Mouse (Mus musculus) layer of hippocampus, adult 8-10 months (tissue): ENCODE data around the gene Lrrc55. TPM values are rescaled to one million over a fixed set of nuclear protein-coding genes. Genes with fewer than 3 reads are reported as not detected.

Experiments
- DNase-seq, 2 experiments: peaks; one replicate each; pipeline ENCODE4 v3.0.0; 2022; ENCODE audit warnings: low spot score in 2 of 2
- total RNA-seq, 4 experiments: library from RNA; stranded (reverse); gene quantifications; 2 replicates each; pipeline ENCODE4 v1.2.4; 2022

Lrrc55 gene
- total RNA-seq, 4 experiments from 2014 or later: 15.3 to 19.1 (median 16.6) TPM

DNA sequence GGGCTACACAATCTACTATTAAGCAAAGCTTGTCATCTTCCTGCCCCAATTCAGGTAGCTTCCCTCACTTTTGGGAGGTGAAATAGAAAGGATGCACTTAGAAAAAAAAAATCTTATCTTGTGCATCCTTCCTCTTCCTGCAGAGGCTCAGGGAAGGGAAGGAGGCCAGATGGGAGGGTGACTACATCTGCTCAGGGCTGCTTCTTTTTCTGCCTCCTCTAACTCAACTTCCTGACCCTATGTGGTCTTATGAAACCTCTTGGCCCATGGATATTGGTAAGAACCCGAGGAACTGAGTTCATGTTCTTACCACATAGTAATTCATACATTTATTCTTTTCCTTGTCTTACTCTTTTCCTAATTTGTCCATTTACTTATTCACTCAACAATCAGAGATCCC lies 61.9 kb downstream of the Lrrc55 start:
- no peak for DNase-seq

DNA sequence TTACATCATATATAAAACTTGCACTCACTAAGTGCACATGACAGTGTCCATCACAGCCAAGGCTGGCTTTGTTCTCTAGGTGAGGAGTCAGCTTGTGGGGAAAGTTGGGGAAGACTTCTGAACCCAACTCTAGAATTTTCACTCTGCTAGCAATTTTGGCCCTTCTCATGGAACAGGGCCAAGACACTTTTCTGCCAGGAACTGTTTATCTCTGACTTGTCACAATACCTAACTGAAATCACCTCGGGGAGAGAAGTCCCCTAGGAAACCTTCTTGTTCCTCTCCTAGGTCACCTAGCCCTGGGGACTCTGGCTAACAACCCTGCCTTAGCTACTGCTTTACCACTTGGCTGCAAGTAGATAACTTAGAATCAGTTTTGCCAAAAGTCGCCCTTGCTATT lies 64.8 kb downstream of the Lrrc55 start:
- no peak for DNase-seq

DNA sequence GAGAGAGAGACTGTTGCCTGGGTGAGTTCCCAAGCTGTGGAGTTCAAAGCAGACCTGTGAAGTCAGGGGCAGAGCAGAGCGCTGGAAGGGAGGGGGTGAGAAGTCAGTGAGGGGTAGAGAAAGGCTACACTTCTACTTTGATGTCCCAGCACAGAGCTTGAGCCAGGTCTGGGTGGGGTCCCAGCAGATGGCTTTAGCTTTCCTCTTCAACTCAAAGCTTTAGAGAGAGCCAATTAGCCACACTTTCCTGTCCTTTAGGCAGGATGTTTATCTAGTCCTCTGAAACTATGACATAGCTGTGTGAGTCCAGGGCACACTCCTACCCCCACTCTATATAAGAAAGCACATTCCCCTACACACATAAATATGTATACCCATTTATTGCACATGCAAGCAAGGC lies 65.3 kb downstream of the Lrrc55 start:
- no peak for DNase-seq

GRCm38 (mm10) chr2:85131226-85131625 lies 65.8 kb downstream of the Lrrc55 start:
- DNase-seq: no peak

DNA sequence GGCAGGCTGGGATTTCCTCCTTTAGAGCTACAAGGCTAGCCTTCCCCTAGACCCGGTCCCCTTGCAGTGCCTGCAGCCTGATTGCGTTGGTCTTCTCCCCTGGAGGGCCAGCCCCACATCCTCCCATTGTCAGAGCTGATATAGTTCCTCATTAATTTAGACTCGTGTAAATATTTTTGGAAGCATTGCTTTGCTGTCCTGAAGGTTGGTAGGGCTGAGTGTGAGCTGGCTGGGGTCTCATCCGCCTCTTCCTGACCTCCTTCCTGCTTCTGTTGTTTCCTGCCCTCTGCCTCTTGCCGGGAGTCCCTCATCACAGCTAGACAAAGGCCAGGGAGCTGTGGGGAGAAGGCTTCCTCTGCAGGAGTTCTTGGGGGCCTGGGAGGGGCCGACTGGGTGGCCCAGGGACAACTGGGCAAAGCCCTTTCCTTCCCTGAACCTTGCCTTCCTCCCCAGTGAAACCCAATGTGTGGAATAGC lies 67.5 kb downstream of the Lrrc55 start:
- DNase-seq: no peak

DNA sequence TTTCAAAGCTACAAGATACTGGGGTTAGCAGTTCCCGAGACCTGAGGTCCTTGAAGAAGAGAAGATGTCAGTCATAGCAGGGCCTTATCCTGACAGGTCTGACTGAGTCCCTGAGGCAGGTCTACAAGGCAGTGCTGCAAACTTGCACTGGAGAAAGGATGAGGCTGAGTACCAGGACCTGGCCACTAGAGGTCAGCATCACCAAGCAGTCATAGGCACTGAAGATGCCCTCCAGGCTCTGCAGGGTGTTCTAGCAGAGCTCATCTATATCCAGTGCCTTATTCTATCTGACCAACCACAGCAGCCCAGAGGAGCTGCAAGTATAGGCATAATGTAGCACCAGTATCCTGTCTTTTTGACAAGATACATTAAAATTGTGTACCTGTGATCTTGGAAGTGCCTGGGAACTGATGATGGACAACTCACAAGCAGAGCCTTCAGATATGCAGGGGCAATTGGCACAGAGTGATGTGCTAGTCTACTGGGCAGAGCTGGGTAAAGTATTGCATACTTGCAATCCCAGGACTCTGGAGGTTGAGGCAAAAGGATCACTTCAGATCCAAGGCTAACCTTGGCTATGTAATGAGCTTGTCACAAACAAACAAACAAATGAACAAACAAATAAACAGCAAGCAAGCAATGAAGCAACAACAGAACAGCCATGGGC lies 73.0 kb downstream of the Lrrc55 start:
- DNase-seq: peak; percentile 63 to 83

DNA sequence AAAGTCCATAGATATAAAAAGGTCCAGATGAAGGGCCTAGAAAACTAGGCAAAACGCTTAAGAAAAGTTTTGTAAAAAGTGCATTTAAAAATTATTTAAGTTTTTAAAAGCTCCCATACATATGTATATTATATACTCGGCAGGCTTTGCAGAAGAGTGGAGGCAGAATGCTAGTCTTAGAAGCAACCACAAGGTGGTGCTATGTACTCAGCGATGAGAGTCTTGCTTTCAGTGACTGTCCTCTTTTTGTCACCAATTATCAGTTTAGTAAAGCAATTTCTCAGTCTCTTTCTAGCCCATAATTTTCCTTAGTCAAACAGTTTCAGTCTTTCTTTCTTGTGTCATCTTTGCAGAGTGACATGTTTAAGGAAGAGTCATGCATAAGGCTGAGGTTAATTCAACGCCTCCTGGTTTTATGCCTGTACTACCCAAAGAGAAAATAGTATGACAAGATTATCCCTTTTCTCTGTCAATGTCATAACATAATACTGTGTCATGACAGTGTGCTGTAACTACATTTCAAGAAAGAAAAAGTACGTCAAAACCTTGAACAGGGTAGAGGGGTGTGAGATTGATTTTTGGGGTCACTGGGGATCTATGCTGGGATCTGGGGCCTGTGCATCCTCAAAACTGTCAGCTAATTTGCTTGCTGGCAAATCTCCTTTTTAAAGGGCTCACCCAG lies 73.7 kb downstream of the Lrrc55 start:
- peak in 1 of 2 experiments; percentile 32 for DNase-seq

Other genes with a start within 250 kb of the Lrrc55 start
- gene Prg2, start 216.7 kb downstream of the Lrrc55 start, total RNA-seq: not detected
- not detected for gene Prg3, start 209.0 kb downstream of the Lrrc55 start, total RNA-seq
- gene Ssrp1, start 160.0 kb downstream of the Lrrc55 start, total RNA-seq: 100 to 1,000 TPM; 111 to 137 (median 126) TPM
- gene P2rx3, start 159.7 kb downstream of the Lrrc55 start, total RNA-seq: 1 to 10 TPM; 2.1 to 2.6 (median 2.3) TPM
- 100 to 1,000 TPM; 160 to 169 (median 163) TPM for gene Tnks1bp1, start 149.2 kb downstream of the Lrrc55 start, total RNA-seq
- gene Aplnr, start 61.0 kb downstream of the Lrrc55 start, total RNA-seq: 1 to 10 TPM in 1 of 4 experiments, under 1 TPM in 3; 0.13 to 1.4 (median 0.59) TPM
- gene Olfr987, start 142.1 kb upstream of the Lrrc55 start, total RNA-seq: not detected
- gene Olfr988, start 166.0 kb upstream of the Lrrc55 start, total RNA-seq: not detected
- gene Olfr992, start 212.3 kb upstream of the Lrrc55 start, total RNA-seq: not detected
- not detected for gene Olfr993, start 217.7 kb upstream of the Lrrc55 start, total RNA-seq
- gene Olfr994, start 239.3 kb upstream of the Lrrc55 start, total RNA-seq: not detected
- not detected for gene Olfr995, start 246.4 kb upstream of the Lrrc55 start, total RNA-seq